Mouse (Mus musculus): ENCODE measurements at regions not wholly inside any gene's neighbourhood (a gene's known extent, or its start where the extent isn't known, plus 50 kb on each side); places are given as distances from the start of the nearest gene placed in this dataset.

DNA sequence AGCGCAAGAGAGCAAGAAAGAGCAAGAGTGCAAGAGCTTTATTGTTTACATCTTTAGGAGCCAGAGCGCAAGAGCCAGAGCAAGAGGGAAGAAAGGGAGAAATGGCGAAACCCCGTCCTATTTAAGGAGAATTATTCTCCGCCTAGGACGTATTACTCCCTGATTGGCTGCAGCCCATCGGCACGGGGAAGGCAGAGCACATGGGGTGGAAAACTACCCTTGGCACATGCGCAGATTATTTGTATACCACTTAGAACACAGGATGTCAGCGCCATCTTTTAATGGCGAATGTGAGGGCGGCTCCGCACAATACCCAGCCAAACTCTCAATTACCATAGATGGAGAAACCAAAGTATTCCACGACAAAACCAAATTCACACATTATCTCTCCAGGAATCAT lies 2464.4 kb upstream of the Pcdh20 start:
- peak in 1 of 2 experiments; percentile 3 for DNase-seq

DNA sequence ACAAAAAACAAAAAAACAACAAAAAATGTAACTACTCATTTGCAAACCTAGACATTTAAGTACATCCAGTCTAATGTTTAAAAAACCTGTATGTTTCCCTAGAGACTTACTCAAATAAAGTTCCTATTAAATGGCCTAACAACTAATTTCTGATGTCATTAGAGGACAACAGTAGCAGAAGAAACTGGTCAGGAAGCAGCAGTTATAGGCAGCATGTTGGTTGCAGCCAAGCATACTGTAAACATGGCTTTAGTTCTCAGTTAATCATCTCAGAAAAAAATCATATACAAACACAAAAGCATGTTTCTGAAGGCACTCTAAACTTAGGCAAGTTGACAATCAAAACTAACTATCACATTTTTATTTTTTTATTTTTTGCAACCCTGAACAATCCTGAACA lies 2434.1 kb upstream of the Pcdh20 start:
- no peak for DNase-seq

DNA sequence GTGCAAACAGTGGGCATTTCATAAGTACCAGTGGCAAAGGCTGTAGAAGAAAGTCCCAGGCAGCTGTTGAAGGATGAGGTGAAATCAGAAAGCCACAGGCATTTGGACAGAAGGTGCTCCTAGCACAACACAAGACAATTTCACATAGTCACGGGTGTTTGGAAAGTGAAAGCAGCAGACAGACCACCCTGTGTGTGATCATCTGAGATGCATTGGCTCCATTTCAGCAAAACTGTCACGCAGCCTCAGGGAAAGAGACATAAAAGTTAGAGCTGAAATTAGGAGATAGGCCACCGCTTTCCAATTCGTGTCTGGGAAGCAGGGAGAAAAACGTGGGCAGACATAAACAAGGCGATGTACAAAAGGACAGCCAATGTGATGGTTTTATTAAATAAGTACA lies 2418.5 kb upstream of the Pcdh20 start:
- no peak for DNase-seq
